Mouse (Mus musculus): ENCODE data around the gene Gm14288. TPM values are rescaled to one million over a fixed set of nuclear protein-coding genes. Genes with fewer than 3 reads are reported as not detected.

The Gm14288 gene
- polyA plus RNA-seq (2012; rRNA removed): 1.2 and 1.3 TPM in 2 replicates

GRCm38 (mm10) chr2:175800993-175801392 lies at the start of gene Gm14288:
TSS of gene Gm14288 (minus strand) at chr2:175801093.

GRCm38 (mm10) chr2:175741237-175741636 lies 59.7 kb downstream of the Gm14288 start, which contains the start of gene Gm2007:
TSS of gene Gm2007 (plus strand) at chr2:175741537.

Other genes with a start within 250 kb of the Gm14288 start
- gene Gm11007, start 157.1 kb downstream of the Gm14288 start, polyA plus RNA-seq (2012; rRNA removed): not detected in 2 replicates
- gene Zfp969, start 97.4 kb downstream of the Gm14288 start, polyA plus RNA-seq (2012; rRNA removed): not detected in 2 replicates
- gene Gm2007, start 59.6 kb downstream of the Gm14288 start, polyA plus RNA-seq (2012; rRNA removed): not detected in 2 replicates
- 1.1 and 1.5 TPM in 2 replicates for gene Gm6710, start 68.1 kb upstream of the Gm14288 start, polyA plus RNA-seq (2012; rRNA removed)
- gene Zfp966, start 130.0 kb upstream of the Gm14288 start, polyA plus RNA-seq (2012; rRNA removed): 1.3 and 1.6 TPM in 2 replicates
- gene Gm2026, start 164.2 kb upstream of the Gm14288 start, polyA plus RNA-seq (2012; rRNA removed): 1.5 and 2.9 TPM in 2 replicates

Measured in liver, embryonic 14 days (tissue).